Mouse (Mus musculus): ENCODE results near the gene 2810004N23Rik.

2810004N23Rik gene

DNA sequence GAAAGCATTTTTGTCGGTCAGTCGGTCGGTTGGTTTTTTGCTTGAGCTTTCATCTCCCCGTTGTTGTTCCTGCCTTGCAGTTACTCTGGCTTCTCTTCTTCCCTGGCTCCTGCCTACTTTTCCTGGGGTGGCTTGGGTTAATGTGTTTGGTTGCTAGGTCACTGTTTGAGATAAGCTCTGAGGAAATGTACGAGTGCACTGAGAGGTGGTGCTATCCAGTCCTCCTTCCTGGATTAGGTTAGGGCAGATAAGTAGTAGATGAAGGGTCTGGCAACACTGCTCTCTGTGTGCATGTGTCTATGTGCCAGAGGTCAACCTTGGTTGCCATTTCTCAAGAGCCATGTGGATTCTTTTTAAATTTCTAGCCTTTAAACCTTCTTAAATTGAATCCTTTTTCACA lies 9.8 kb upstream of the 2810004N23Rik start:
- ChIA-PET POLR2A (interaction anchor here in 2 of 4 experiments (0.5 to 6.0 kb wide), 8 partner anchors 10 to 985 kb away, joined by 3 to 48 read pairs (median 7); partner anchors contain the start of genes 2810004N23Rik (in 2 of the 2) and Gnpat (in 2 of the 2)), CTCF (interaction anchor here in 3 of 4 experiments (0.6 to 1.7 kb wide), 11 partner anchors 9 to 389 kb away, joined by 3 to 7 read pairs (median 3); partner anchors contain the start of gene 2310022B05Rik (in 1 of the 3))

GRCm38 (mm10) chr8:124872081-124872480 lies 9.2 kb upstream of the 2810004N23Rik start:
- POLR2A ChIA-PET: interaction anchor here in 3 of 4 experiments (0.6 to 6.0 kb wide), 14 partner anchors 10 to 985 kb away, joined by 3 to 48 read pairs (median 4); partner anchors contain the start of genes 2810004N23Rik (in 2 of the 3) and Gnpat (in 2 of the 3)
- CTCF ChIA-PET: interaction anchor here in 3 of 4 experiments (0.6 to 1.7 kb wide), 16 partner anchors 9 to 388 kb away, joined by 3 to 7 read pairs (median 3); partner anchors contain the start of gene 2310022B05Rik (in 1 of the 3)

- ChIA-PET CTCF (interaction anchor here in 3 of 4 experiments (0.6 to 1.7 kb wide), 14 partner anchors 9 to 213 kb away, joined by 3 to 6 read pairs (median 3); partner anchors contain the start of gene 2310022B05Rik (in 2 of the 3)), POLR2A (interaction anchor here in 3 of 4 experiments (0.6 to 6.0 kb wide), 14 partner anchors 9 to 154 kb away, joined by 3 to 48 read pairs (median 4); partner anchors contain the start of genes 2810004N23Rik (in 2 of the 3) and Gnpat (in 2 of the 3))
Measured at GRCm38 (mm10) chr8:124871474-124871873, 8.6 kb upstream of the 2810004N23Rik start.

DNA sequence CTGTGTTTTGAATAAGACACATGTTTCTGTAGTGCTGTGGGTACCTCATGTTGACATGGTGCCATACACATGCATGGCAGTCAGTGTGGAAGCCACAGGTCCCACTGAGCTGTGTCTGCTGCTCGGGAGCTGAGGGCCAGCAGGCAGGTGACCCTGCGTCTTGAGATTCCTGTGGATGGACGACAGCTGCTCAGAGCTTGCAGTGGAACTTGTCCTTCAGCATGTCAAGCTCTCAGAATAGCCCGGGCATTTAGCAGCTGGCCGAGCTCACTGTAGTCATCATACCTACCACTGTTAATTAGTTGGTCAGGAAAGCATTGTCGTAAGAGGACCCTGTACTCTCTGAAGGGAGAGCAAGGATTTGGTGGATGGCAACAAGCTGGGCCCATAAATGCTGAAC lies 6.8 kb upstream of the 2810004N23Rik start:
- POLR2A ChIA-PET: interaction anchor here in 2 of 4 experiments (0.5 to 6.0 kb wide), 6 partner anchors 8 to 184 kb away, joined by 3 to 48 read pairs (median 4); partner anchors contain the start of genes 2810004N23Rik (in 1 of the 2) and Gnpat (in 1 of the 2)
- CTCF ChIA-PET: interaction anchor here in 1 of 4 experiments (0.6 kb wide), 1 partner anchor 10 kb away, joined by 4 read pairs; no protein-coding TSS in a partner anchor

GRCm38 (mm10) chr8:124867126-124867525 lies 4.2 kb upstream of the 2810004N23Rik start:
- ChIA-PET CTCF (no interaction called here), POLR2A (interaction anchor here in 2 of 4 experiments (0.6 kb wide), 2 partner anchors 168 to 468 kb away, joined by 3 read pairs; no protein-coding TSS in a partner anchor)

DNA sequence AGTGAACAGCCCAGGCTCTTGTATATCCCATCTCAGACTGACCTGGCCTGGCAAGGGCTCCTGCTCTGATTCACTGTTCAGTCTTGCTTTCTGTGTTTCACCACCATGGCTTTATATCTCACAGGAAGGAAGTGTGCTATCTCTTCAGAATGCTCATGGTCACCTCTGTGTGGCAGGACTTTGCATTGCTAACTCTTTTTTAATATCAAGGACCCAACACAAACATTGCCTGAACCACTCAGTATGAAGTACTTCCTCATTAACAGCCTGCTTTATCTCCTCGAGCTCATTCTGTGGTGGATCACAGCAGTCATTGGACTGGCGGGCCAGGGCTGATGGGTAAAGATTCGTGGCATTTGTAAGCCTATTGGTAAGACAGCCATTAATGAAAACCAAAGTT lies 3.7 kb upstream of the 2810004N23Rik start:
- POLR2A ChIA-PET: interaction anchor here in 2 of 4 experiments (0.5 to 0.6 kb wide), 3 partner anchors 168 to 1887 kb away, joined by 3 read pairs; no protein-coding TSS in a partner anchor
- CTCF ChIA-PET: no interaction called here

- ChIA-PET CTCF (interaction anchor here in 1 of 4 experiments (1.0 kb wide), 1 partner anchor 69 kb away, joined by 3 read pairs; no protein-coding TSS in a partner anchor), POLR2A (interaction anchor here in 2 of 4 experiments (0.7 to 4.8 kb wide), 7 partner anchors 8 to 85 kb away, joined by 3 to 48 read pairs (median 5); partner anchors contain the start of genes Egln1 (in 1 of the 2) and Trim67 (in 1 of the 2))
Measured at GRCm38 (mm10) chr8:124863729-124864128, 809 bp upstream of the 2810004N23Rik start.

DNA sequence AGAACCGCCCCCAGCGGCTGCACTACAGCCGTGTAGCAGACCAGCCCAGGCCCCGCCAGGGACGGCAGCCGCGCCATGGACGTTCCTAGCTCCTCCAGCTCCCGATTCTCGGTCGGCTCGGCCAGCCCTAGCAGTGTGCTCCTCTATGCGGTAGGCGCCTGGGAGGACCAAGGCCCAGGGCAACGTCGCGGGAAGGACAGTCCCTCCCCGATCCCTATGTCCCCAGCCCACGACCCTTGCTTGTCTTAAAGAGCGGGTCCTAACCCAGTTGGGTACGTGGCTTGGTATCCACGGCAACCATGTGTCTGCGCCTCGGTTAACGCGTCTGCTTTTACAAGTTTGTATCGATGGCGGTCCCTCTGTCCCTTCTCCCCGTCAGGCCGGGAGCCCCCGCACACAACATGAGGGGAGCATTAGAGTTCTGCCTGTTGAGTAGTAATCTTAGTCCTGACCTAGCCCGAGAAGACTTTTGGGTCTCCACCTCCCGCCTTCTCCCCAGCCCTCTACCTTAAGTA lies 300 bp upstream of the 2810004N23Rik start:
- ChIA-PET POLR2A (interaction anchor here in 3 of 4 experiments (0.6 to 4.8 kb wide), 13 partner anchors 9 to 707 kb away, joined by 3 to 48 read pairs (median 5); partner anchors contain the start of genes Egln1 (in 1 of the 3) and Trim67 (in 1 of the 3)), CTCF (interaction anchor here in 2 of 4 experiments (1.0 to 1.4 kb wide), 3 partner anchors 16 to 183 kb away, joined by 3 read pairs; no protein-coding TSS in a partner anchor)

DNA sequence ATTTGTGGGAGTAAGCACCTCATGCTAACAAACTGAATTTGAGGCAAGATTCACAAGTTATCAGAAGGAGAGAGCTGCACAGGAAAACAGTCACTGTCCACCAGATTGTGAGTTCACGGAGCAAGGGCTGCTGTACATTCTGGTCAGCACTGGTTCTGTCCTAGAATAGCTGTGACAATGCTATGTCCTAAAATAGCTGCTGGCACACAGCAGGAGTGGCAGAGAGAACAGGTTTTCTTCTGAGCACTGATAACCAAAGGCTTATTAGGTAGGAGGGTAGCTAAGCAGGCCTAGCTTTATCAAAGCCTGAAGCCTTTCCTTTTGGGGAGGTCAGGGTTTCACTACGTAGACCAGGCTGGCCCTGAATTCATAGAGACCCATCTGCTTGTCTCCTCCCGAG lies 2.7 kb downstream of the 2810004N23Rik start:
- POLR2A ChIA-PET: interaction anchor here in 3 of 4 experiments (0.6 to 4.8 kb wide), 11 partner anchors 12 to 70 kb away, joined by 3 to 48 read pairs (median 5); no protein-coding TSS in a partner anchor
- CTCF ChIA-PET: interaction anchor here (0.5 to 1.6 kb wide), 13 partner anchors 10 to 990 kb away, joined by 3 to 11 read pairs (median 4); no protein-coding TSS in a partner anchor

DNA sequence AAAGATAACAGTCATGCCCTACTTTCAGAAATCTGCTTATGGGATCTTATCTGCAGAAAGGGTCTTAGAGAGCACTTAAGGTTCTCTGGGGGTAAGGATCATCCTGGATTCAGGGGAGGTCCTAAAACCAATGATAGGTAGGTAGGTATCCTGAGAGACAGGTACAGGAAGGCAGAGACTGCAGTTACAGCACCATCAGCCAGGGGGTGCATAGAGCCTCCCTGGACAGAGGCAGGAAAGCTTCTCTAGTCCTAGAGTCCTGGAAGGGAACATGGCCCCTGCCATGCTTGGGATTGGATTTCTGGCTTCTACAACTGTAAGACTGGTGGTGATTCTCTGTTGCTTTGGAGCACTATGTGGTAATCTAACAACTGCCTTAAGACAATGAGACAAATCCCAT lies 3.5 kb downstream of the 2810004N23Rik start:
- ChIA-PET CTCF (interaction anchor here (0.5 to 1.6 kb wide), 19 partner anchors 10 to 1624 kb away, joined by 3 to 11 read pairs (median 4); partner anchors contain the start of gene Spata2l (in 1 of the 4)), POLR2A (interaction anchor here in 3 of 4 experiments (0.6 to 4.8 kb wide), 17 partner anchors 9 to 339 kb away, joined by 3 to 48 read pairs (median 5); partner anchors contain the start of gene Cog2 (in 1 of the 3))

DNA sequence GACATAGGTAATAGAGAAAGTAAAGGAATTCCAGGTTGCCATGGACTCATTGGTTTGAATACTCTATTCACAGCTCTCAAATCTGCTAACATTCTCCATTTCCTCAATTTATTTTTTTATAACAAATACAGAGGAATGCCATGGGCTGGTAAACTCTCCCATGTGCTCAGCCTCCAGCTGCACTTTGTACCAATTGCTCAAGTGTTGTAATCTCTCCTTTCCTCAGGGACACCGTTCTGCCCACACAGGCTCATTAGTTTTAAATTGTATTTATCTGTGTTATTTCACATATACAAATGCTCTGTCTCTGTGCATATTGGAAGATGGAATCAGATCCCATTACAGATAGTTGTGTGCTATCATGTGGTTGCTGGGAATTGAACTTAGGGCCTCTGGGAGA lies 9.4 kb downstream of the 2810004N23Rik start:
- CTCF ChIA-PET: interaction anchor here in 1 of 4 experiments (0.6 kb wide), 1 partner anchor 92 kb away, joined by 3 read pairs; no protein-coding TSS in a partner anchor

GRCm38 (mm10) chr8:124845573-124845972 lies 17.3 kb downstream of the 2810004N23Rik start:
- CTCF ChIA-PET: no interaction called here

More for the DNA sequence above, 9.4 kb downstream of the 2810004N23Rik start:
- POLR2A ChIA-PET: interaction anchor here in 2 of 4 experiments (1.2 to 4.0 kb wide), 5 partner anchors 8 to 18 kb away, joined by 4 to 21 read pairs (median 5); no protein-coding TSS in a partner anchor

GRCm38 (mm10) chr8:124845131-124845530 lies 17.8 kb downstream of the 2810004N23Rik start:
- CTCF ChIA-PET: interaction anchor here in 2 of 4 experiments (0.6 to 1.4 kb wide), 3 partner anchors 9 to 44 kb away, joined by 3 to 7 read pairs (median 3); no protein-coding TSS in a partner anchor
- POLR2A ChIA-PET: interaction anchor here in 3 of 4 experiments (0.6 to 3.1 kb wide), 6 partner anchors 9 to 1741 kb away, joined by 3 to 21 read pairs (median 5); partner anchors contain the start of genes 2810004N23Rik (in 1 of the 3) and Gnpat (in 1 of the 3)

More at GRCm38 (mm10) chr8:124845573-124845972, 17.3 kb downstream of the 2810004N23Rik start:
- POLR2A ChIA-PET: interaction anchor here in 2 of 4 experiments (1.0 to 3.1 kb wide), 5 partner anchors 9 to 15 kb away, joined by 4 to 21 read pairs (median 5); partner anchors contain the start of genes 2810004N23Rik (in 1 of the 2) and Gnpat (in 1 of the 2)

DNA sequence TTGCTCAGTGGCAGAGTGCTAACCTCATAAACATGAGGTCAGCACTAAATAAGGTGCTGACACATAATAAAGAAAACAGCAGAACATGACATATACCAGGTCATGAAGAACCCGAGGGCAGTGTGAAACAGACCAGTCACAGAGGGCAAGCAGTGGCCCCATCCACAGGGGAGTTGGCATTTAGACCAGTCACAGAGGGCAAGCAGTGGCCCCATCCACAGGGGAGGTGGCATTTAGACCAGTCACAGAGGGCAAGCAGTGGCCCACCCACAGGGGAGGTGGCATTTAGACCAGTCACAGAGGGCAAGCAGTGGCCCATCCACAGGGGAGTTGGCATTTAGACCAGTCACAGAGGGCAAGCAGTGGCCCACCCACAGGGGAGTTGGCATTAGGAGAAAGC lies 20.0 kb downstream of the 2810004N23Rik start:
- POLR2A ChIA-PET: interaction anchor here in 1 of 4 experiments (1.2 to 3.1 kb wide), 2 partner anchors 12 to 16 kb away, joined by 3 to 21 read pairs; no protein-coding TSS in a partner anchor
- CTCF ChIA-PET: interaction anchor here in 1 of 4 experiments (0.6 kb wide), 1 partner anchor 850 kb away, joined by 7 read pairs; no protein-coding TSS in a partner anchor

DNA sequence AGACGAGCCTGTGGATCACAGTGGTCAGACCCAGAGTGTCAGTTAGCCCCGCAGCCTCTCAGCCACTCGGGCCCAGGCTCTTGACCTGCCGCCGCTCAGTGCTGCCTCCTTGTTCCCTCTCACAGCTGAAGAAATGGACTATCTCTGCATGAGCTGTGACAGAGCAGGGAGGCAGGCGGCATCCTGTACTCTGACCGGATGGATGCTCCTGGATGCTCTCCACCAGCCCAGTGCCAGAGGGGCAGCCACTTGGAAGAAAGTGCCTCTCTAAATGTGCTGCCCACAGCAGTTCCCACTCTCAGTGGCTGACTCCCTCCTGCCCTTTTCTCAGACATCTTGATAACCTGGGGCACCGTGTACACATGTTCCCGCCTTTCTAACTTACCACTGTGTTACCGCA lies 21.1 kb downstream of the 2810004N23Rik start:
- POLR2A ChIA-PET: interaction anchor here in 2 of 4 experiments (0.7 to 1.3 kb wide), 3 partner anchors 15 to 54 kb away, joined by 3 to 4 read pairs (median 3); no protein-coding TSS in a partner anchor
- CTCF ChIA-PET: interaction anchor here in 1 of 4 experiments (0.5 kb wide), 1 partner anchor 89 kb away, joined by 7 read pairs; no protein-coding TSS in a partner anchor

GRCm38 (mm10) chr8:124840900-124841299 lies 22.0 kb downstream of the 2810004N23Rik start:
- ChIA-PET POLR2A (interaction anchor here in 1 of 4 experiments (1.3 kb wide), 1 partner anchor 14 kb away, joined by 3 read pairs; no protein-coding TSS in a partner anchor), CTCF (interaction anchor here in 1 of 4 experiments (0.5 kb wide), 1 partner anchor 317 kb away, joined by 5 read pairs; no protein-coding TSS in a partner anchor)

DNA sequence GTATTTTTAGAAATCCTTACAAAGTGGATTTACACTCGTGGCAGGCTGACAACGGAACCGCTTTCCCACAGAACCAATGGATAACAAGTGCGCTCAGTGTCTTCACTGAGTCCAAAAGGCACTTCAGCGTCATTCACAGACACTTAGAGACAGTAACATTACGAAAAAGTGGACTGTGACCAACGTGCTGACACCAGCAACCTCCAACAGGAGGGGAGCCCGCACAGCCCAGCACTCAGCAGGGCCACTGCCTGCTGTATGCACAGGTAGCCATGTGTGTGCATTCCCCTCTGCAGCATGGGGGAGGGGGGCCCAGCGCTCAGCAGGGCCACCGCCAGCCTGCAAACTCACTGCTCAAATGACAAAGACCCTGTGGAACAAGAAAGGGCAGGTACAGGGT lies 23.5 kb downstream of the 2810004N23Rik start:
- CTCF ChIA-PET: no interaction called here
- POLR2A ChIA-PET: interaction anchor here in 2 of 4 experiments (0.5 to 1.3 kb wide), 2 partner anchors 17 to 43 kb away, joined by 4 to 5 read pairs; no protein-coding TSS in a partner anchor

Measured in embryonic stem cell, embryonic (primary cell).